11 mouse cellular contexts compared by ENCODE assay signal in the genomic region with DNA sequence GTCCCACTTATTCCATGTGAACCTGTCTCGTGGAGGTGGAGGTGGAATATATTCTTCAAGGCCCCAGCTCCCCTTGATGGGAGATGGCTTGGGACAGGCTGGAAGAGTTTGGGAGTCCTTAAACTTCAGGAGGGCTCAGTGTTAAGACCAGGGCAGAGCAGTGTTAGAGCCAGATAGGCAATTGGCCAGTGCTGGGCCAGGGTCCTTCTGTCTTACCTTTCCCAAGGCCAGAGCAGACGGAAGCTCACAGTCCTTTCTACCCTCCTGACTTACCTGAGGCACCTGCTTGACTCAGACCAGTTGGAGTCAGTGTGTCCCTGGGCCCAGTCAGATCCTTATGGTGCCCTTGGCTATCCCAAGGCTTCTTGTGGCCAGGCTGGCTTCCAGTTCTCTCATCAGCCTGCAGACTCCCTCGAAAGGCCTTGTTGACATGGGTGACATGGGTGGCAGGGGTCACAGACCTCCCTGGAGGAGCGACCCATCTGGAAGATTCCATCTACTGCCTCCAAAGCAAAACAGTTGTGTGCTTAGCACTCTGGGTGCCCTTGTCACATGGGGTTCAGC. TPM values are rescaled to one million over a fixed set of nuclear protein-coding genes. Genes with fewer than 3 reads are reported as not detected.
"Had no signal": no experiment of that assay in that cellular context is flagged by ENCODE, and none has a peak within 500 bp of the region (broad histone marks: within the 10 kb centered on the region; RNA-seq: fewer than 3 reads in every experiment).

No protein-coding gene starts in this region.

- H3K4me3 ChIP-seq: limb, embryonic 10.5 days; liver, embryonic 15.5 days; midbrain, embryonic 13.5 days; neural tube, embryonic 15.5 days had no signal

- H3K4me1 ChIP-seq: midbrain, embryonic 13.5 days; neural tube, embryonic 15.5 days had no signal

- H3K27ac ChIP-seq: limb, embryonic 10.5 days; liver, embryonic 15.5 days; midbrain, embryonic 13.5 days; neural tube, embryonic 15.5 days had no signal

- DNase-seq: kidney, adult 2 months; kidney, postnatal 25 days; lung, adult 2 months; lung, postnatal 36 days; retina, postnatal 1 day; thymus, postnatal 36 days had no signal

- H3K27me3 ChIP-seq: midbrain, embryonic 13.5 days; neural tube, embryonic 15.5 days had no signal

RNA-seq across cellular contexts. Expression of a gene that starts 11.0 kb away (rescaled TPM):
- total RNA-seq: megakaryocyte progenitor cell, adult 5-6 weeks had no signal
